Mouse (Mus musculus): Measurements from ENCODE around the gene Tspan31.
A peak's percentile ranks its signal among the peaks of the same experiment; 100 is the strongest.

- TF ChIP-seq CTCF (IDR thresholded peaks at IDR 0.05) (peak; percentile 34), EP300 (IDR thresholded peaks at IDR 0.05) (no peak)
These were observed 21.7 kb upstream of the Tspan31 start for GRCm38 (mm10) chr10:127091507-127092396.
